Mouse (Mus musculus) cerebellum, adult (tissue): ENCODE measurements around the gene Nbl1.

Experiments
- ATAC-seq: cut with Nextera tagmentation; 2 replicates; pipeline ENCODE4 v1.9.2; 2017; ENCODE audit warnings: mild to moderate bottlenecking, moderate library complexity, mixed read lengths; ENCODE audit not compliant: insufficient number of reproducible peaks, low FRiP score, low TSS enrichment

Nbl1 gene

DNA sequence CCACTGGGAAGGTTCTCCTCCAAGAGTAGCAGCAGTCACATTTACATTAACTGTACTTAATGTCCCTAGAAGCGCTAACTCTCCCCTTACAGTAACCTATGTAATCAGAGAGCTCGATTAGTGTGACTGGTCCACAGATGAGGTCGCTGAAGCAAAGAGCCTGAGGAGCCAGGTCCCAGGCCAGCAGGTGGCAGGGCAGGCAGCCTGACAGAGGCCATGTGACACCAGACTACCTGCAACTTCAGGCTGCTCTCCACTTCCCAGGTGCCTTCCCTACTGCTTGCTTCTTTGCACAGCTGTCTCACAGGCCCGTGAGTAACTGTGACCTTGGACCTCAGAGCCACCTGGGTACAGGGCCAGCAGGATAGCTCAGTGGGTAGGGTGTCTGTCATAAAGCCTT lies 58.3 kb downstream of the Nbl1 start:
- ATAC-seq: no peak

DNA sequence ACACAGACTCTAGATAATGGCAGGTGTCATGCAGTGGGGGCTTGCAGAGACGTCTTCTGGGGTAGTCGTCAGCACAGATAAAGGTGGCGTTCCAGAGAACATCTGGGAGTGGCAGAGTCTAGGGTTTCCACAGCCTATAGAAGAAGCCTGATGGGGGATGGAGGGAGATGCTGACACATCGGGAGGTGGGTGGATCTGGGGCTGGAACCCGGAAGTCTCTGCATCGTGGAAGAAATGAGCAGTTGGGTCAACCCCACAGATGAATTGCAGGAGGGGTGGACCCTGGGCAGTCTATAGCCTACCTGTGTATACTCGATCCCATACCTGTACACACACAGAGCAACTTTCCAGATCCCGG lies 58.8 kb downstream of the Nbl1 start:
- no peak for ATAC-seq

DNA sequence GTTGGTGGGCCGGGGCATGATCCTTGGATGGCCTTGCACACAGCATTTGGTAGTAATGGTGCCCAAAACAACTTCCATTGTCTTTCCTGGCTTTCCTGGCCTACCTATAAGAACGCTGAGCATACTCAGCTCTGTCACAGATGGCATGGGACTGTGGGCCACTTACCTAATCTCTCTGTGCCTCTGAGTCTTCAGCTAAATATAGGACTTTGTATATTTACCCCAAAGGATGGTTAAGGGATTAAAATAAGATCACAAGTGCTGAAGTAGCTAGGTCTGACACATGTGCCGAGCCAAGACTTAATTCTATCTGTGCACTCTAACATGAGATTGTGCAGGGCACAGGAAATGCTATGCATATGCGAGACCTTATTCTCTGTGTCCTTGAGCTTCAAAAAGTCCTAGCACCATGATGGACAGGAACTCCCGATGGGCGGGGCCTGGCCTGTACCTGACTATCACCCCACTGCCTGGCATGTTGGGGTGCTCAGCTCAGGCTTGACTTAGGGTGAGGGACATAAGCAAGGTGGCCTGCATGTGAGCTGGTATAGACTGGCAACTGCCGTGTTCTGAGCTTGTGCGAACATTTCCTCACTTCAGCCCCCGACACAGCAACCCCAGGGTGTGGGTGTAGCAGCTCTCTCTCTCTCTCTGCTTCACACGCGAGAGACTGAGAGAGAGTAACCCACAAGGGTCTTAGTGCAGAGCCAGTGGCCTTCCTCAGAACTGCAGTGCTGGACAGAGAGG lies 59.4 kb downstream of the Nbl1 start:
- ATAC-seq: no peak

DNA sequence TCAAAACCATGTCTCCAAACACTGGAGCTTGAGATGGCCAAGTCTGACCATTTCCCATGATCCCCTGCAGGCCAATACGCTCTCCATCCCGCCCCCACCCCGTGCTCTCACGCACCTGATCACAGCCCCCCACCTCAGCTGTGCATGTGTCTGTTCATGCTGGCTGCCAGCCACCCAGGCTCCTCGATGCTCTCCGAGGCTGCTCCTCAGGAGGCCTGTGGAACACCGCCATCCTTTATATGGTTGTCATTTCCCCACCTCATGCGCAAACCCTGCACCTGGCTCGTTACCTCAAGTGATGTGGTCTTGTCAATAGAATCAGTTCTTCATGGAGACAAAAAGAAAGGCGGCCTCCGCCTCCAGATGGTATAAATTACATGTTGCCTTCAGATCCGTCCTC lies 60.3 kb downstream of the Nbl1 start:
- ATAC-seq: no peak
